Mouse (Mus musculus) stomach, postnatal 0 days (tissue): ENCODE measurements around the gene Ank2.

Experiments used
- CTCF ChIP-seq: IDR thresholded peaks from 2 replicates; pipeline ENCODE4 v1.5.1; 2016; ENCODE audit warnings: antibody characterized with exemption, low read depth, mild to moderate bottlenecking, moderate library complexity
- EP300 ChIP-seq: optimal IDR thresholded peaks from 2 replicates; pipeline ENCODE3; 2016; ENCODE audit warnings: antibody characterized with exemption

DNA sequence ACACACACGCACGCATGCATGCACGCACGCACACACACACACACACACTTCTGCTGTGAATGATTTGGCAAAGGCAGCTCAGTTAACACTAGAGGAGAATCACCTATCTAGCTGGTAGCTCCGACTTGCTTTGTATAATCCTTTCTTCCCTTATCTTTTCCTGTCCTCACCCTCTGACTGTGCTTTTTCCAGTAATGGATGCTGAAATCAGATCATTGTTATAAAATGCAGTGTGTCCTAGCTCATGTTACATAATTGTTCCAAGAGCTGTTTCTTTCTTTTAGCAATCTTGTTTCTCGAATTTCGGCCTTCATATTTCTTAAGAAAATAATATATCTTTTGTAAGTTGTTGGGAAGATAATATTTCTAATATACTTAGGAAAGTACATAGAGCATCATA is 457.9 kb downstream of the Ank2 start:
- TF ChIP-seq CTCF, result no peak
- no peak for TF ChIP-seq EP300
